Mouse (Mus musculus) cortical plate, adult 2 months (tissue): ENCODE data around the gene Fgf23.

Source experiments
- CTCF ChIP-seq: fragments of 200-500 bp; IDR thresholded peaks from 2 replicates; pipeline ENCODE4 v1.5.1; 2011; ENCODE audit warnings: mild to moderate bottlenecking, control low read depth, low read length; ENCODE audit not compliant: insufficient read depth; ENCODE audit errors: extremely low read depth
- POLR2A ChIP-seq: fragments of 200-500 bp; IDR thresholded peaks from 2 replicates; pipeline ENCODE4 v1.6.1; 2011; ENCODE audit warnings: mild to moderate bottlenecking, low read length, control low read depth; ENCODE audit not compliant: insufficient read depth; ENCODE audit errors: extremely low read depth

- TF ChIP-seq CTCF (no peak), POLR2A (no peak)
Measured at GRCm38 (mm10) chr6:127107413-127107812, 34.7 kb downstream of the Fgf23 start.
